ENCODE assay signal across 8 mouse cellular contexts in genomic region chr11:29245988-29246387, GRCm38 (mm10). TPM values are rescaled to one million over a fixed set of nuclear protein-coding genes. Genes with fewer than 3 reads are reported as not detected.
DNase-seq lines count a peak whose midpoint lies in the region; ATAC-seq and TF ChIP-seq lines count a peak whose summit lies in the region.

No protein-coding gene starts in this region.

- no peak for TF ChIP-seq CTCF in E14TG2a.4 (conservative IDR thresholded peaks at IDR 0.05; ENCODE audit: low read length)

- no peak for DNase-seq in heart, postnatal 25 days (ENCODE audit: low spot score)
- DNase-seq in hindbrain, embryonic 10.5 days (ENCODE audit: low spot score): no peak
- no peak for DNase-seq in left cerebral cortex, postnatal 10 days (ENCODE audit: extremely low spot score in 1 of 2, low spot score in 2 of 2)
- no peak for DNase-seq in cerebellum, adult 11 months

- H3K4me2 ChIP-seq in heart, embryonic 11.5 days: peak overlapping the region; percentile 90

- intact Hi-C loops in heart, postnatal 25 days (cut with DNase I): no loop called here
- intact Hi-C loops in left cerebral cortex, postnatal 10 days (cut with DNase I): no loop called here

- no peaks in the 10 kb centered on the region for H3K27me3 ChIP-seq in heart, embryonic 11.5 days (ENCODE audit: control insufficient read depth, insufficient read depth, low read length)
- no peaks in the 10 kb centered on the region for H3K27me3 ChIP-seq in E14TG2a.4 (ENCODE audit: insufficient read depth, low read length)
- H3K27me3 ChIP-seq in hindbrain, embryonic 10.5 days (ENCODE audit: insufficient read depth, poor library complexity, severe bottlenecking): no peaks in the 10 kb centered on the region

- ATAC-seq in heart, embryonic 11.5 days (replicated peaks; ENCODE audit: insufficient number of reproducible peaks, low FRiP score, low TSS enrichment): no peak
- ATAC-seq in inflammation-experienced regulatory T-cells, adult 6 months: no peak

- H3K36me3 ChIP-seq in heart, embryonic 11.5 days (ENCODE audit: control insufficient read depth, insufficient read depth, low read length): peaks cover 5% of the 10 kb centered on the region; the same call in 1 of the 2 replicates
- H3K36me3 ChIP-seq in E14TG2a.4 (ENCODE audit: insufficient read depth, low read length) (peaks cover 18% of the 10 kb centered on the region; the same call in 1 of the 2 replicates), macrophage (ENCODE audit: inconsistent target) (0 out of 2 replicates have a peak, but pooled peaks cover 3% of the 10 kb centered on the region)
- peaks cover 23% of the 10 kb centered on the region for H3K36me3 ChIP-seq in hindbrain, embryonic 10.5 days

- WGBS in heart, embryonic 11.5 days (ENCODE audit: insufficient replicate concordance): 69% methylated on average over 4 of the region's 4 CpGs
- 76% methylated on average over 4 of the region's 4 CpGs for WGBS in hindbrain, embryonic 10.5 days
- WGBS in macrophage (ENCODE audit: missing documents): 75% methylated on average over 4 of the region's 4 CpGs

- H3K4me1 ChIP-seq in heart, embryonic 11.5 days (ENCODE audit: control insufficient read depth, insufficient read depth, low read length): peaks cover 3% of the 10 kb centered on the region; the same call in 1 of the 2 replicates
- peaks cover 12% of the 10 kb centered on the region for H3K4me1 ChIP-seq in E14TG2a.4 (replicated peaks; ENCODE audit: low read depth, low read length)
- peaks cover 15% of the 10 kb centered on the region for H3K4me1 ChIP-seq in hindbrain, embryonic 10.5 days (replicated peaks)

- H3K79me2 ChIP-seq in macrophage (ENCODE audit: inconsistent target): no peaks in the 10 kb centered on the region

- H3K4me3 ChIP-seq in heart, embryonic 11.5 days (ENCODE audit: low read depth, low read length): peak overlapping the region; percentile 79
- H3K4me3 ChIP-seq in E14TG2a.4 (replicated peaks; ENCODE audit: low read length) (peak overlapping the region; percentile 93), macrophage (ENCODE audit: inconsistent target) (peak overlapping the region; percentile 75; the same call in 1 of the 2 replicates)
- H3K4me3 ChIP-seq in hindbrain, embryonic 10.5 days: peak overlapping the region; percentile 71

- H3K9me3 ChIP-seq in heart, embryonic 11.5 days (replicated peaks; ENCODE audit: control insufficient read depth, low read length): no peaks in the 10 kb centered on the region
- H3K9me3 ChIP-seq in E14TG2a.4 (ENCODE audit: low read length): no peaks in the 10 kb centered on the region
- no peaks in the 10 kb centered on the region for H3K9me3 ChIP-seq in hindbrain, embryonic 10.5 days

- no peak overlapping the region for H3K27ac ChIP-seq in heart, embryonic 11.5 days (ENCODE audit: low read depth, low read length)
- no peak overlapping the region for H3K27ac ChIP-seq in hindbrain, embryonic 10.5 days
- H3K27ac ChIP-seq in macrophage: no peak overlapping the region

- peak overlapping the region; percentile 67; the same call in 1 of the 2 replicates for H3K9ac ChIP-seq in heart, embryonic 11.5 days (ENCODE audit: low read depth, low read length)

RNA-seq across cellular contexts. Expression of gene Cfap36, which starts 1.2 kb away (rescaled TPM):
- 41.8 and 46.3 TPM in 2 replicates for polyA plus RNA-seq in heart, embryonic 11.5 days (2014; fragmentation: Nextera tagmentation; extraction: Ambion mirVana)
- 10 to 100 TPM; 12.8 to 16.0 TPM for total RNA-seq in heart, postnatal 25 days (2021)
- polyA plus RNA-seq in hindbrain, embryonic 10.5 days (2016; fragmentation: Nextera tagmentation; extraction: Ambion mirVana): 62.7 and 64.7 TPM in 2 replicates
- 10 to 100 TPM in 18 of 26 experiments, 1 to 10 TPM in 8; 2.1 to 43.3 (median 14.9) TPM for total RNA-seq in macrophage (2018; cell fraction: chromatin; rRNA removed)
- 10 to 100 TPM; 14.0 to 26.9 (median 19.5) TPM for total RNA-seq in macrophage (2018; cell fraction: cytosol; rRNA removed)
- total RNA-seq in macrophage (2018; cell fraction: nucleus; rRNA removed): 10 to 100 TPM in 14 of 26 experiments, 1 to 10 TPM in 12; 3.8 to 21.9 (median 10.6) TPM
- 17.4 to 33.0 TPM (median 17.6 TPM) in 3 replicates for polyA plus RNA-seq in macrophage (2018)
- total RNA-seq in left cerebral cortex, postnatal 10 days (2021): 100 to 1,000 TPM; 130 to 141 TPM
- polyA plus RNA-seq in inflammation-experienced regulatory T-cells, adult 6 months (2017; shearing (Covaris generic)): 10 to 100 TPM; 27.2 to 31.4 (median 30.2) TPM
